Mouse (Mus musculus) kidney, adult 2 months (tissue): Measurements from ENCODE around the gene Meig1.

Experiments used
- CTCF ChIP-seq: fragments of 200-500 bp; conservative IDR thresholded peaks from 2 replicates; pipeline ENCODE4 v1.5.1; 2011; ENCODE audit warnings: low read depth, mild to moderate bottlenecking, control low read depth, low read length, moderate library complexity, mixed read lengths; ENCODE audit not compliant: insufficient read depth, insufficient read length
- POLR2A ChIP-seq: fragments of 200-500 bp; IDR thresholded peaks from one replicate; pipeline ENCODE4 v1.6.1; 2011; ENCODE audit warnings: low read depth, low read length, control low read depth

DNA sequence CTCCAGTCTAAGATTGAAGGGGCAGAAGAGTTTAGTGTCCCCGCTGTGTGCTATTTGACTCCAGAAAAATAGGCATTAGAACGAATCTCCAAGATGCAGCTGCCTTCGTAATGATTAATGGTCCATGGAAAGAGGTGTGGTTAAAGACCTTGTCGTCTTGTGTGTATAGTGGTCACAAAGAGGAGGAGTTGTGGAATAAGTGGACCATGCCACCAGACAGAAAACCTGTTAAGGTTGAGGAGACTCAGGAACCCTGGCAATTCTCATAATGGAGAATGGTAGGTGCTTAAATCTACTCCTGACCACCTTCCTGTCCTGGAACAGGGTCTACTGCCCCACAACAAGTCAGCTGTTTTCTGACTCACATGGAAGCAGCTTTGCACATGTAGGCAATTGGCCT is 23.5 kb upstream of the Meig1 start:
- TF ChIP-seq CTCF (no peak), POLR2A (no peak)
